Mouse (Mus musculus): Measurements from ENCODE around the gene Acvr1.

DNA sequence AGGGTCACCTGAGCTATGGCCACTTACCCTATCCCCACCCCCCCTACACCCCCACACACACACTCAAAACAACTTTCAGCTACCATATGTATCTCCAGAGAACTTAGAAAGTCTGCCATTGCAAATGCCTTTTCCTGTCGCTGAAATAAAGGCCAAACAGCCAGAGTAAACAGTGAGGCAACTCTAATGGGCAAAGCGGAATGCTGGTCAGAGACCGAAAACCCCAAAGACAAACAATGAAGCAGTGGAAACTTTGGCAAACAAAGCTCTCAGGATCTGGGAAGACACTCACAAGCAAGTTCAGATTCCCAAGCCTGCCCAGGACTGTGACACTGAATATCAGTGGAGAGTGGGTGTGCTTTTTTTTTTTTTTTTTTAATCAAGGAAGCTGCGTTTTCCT lies 4.8 kb downstream of the Acvr1 start:
- TF ChIP-seq CTCF (IDR thresholded peaks at IDR 0.05; ENCODE audit: borderline replicate concordance, control insufficient read depth, extremely low read depth, insufficient read depth, low read length, poor library complexity) (no peak), POLR2A (IDR thresholded peaks at IDR 0.05; ENCODE audit: control insufficient read depth, extremely low read depth, insufficient read depth, low read length, poor library complexity) (no peak)
